Mouse (Mus musculus) erythroblast, adult 5-6 weeks (primary cell): Measurements from ENCODE around the gene Bivm. TPM values are rescaled to one million over a fixed set of nuclear protein-coding genes. Genes with fewer than 3 reads are reported as not detected.
A peak's percentile ranks its signal among the peaks of the same experiment; 100 is the strongest.

Experiments
- ATAC-seq: replicated peaks from 2 replicates; pipeline ENCODE4 v1.8.0; 2016; ENCODE audit warnings: moderate number of reproducible peaks, mild to moderate bottlenecking, moderate TSS enrichment, inconsistent platforms; ENCODE audit not compliant: poor library complexity, low FRiP score, severe bottlenecking
- total RNA-seq, 2 experiments: library from RNA; stranded (forward) in 1 of 2; stranded (reverse) in 1 of 2; fragments of 150-400 nt in 1 of 2; fragments of 200-764, 138-1000 nt in 1 of 2; gene quantifications; 2 replicates each; pipeline versions ENCODE4 v1.2.3 to v1.2.4; 2015 to 2017; ENCODE audit warnings: low replicate concordance in 2 of 2

Gene Bivm
- total RNA-seq (2015; ENCODE audit: low replicate concordance) (3.1 and 4.0 TPM in 2 replicates), total RNA-seq (2017; ENCODE audit: low replicate concordance) (0.56 and 0.94 TPM in 2 replicates)

- peak; percentile 83 for ATAC-seq
Observed at GRCm38 (mm10) chr1:44118239-44119054, at the start of gene Bivm, which contains the start of gene Kdelc1. Bivm (plus strand) TSS chr1:44118957. Kdelc1 (minus strand) TSS chr1:44118808.

- peak; percentile 59 for ATAC-seq
Observed at GRCm38 (mm10) chr1:44101448-44102225, 17.1 kb upstream of the Bivm start.

DNA sequence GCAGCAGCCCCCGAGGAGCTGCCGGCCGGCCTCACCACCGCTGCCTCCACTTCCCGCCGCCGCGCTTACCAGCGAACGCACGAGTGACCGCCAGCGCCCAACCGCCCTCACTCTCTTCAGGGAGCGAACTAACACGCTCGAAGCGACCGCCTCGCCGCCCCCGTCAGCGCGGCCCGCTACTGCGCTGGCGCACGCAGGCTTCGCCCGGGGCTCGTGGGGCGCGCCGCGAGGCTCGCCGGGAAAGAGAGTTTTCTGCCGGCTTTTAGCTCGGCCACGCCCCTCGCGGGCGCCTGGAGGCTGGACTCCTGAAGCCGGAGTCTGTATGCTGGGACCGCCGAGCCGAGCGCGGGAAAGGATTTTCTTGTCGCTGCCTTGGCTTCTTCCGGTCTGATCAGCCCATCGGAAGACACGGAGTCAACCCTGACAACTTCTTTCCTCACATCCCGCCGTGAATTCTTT is 16.5 kb upstream of the Bivm start, which contains the start of gene Tex30:
Gene Tex30 (minus strand): TSS at position 183 of the 459 bp plus-strand sequence.
- ATAC-seq, result peak; percentile 97

GRCm38 (mm10) chr1:44102939-44103338 is 15.8 kb upstream of the Bivm start:
- ATAC-seq, result no peak

GRCm38 (mm10) chr1:44117571-44117970 is 1.2 kb upstream of the Bivm start:
- ATAC-seq, result no peak

- ATAC-seq, result peak; percentile 55; the same call in 1 of the 2 replicates
Observed at GRCm38 (mm10) chr1:44119201-44120073, 680 bp downstream of the Bivm start.

DNA sequence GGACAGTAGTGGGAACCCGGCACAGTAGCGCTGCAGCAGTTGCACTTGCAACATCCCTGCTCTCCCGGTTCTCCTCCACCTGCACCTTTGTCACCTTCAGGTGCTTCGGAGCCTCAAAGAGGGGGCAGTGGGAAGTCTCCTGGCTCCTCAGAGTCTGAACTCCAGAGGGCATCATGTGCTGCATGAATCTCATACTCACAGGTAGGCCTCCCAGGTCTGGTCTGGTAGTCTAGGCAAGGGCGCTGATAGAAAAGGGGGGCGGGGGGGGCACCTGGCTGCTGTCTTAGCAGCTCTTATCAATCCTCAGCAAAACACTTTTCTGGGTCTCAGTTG is 1.3 kb downstream of the Bivm start:
- no peak for ATAC-seq

DNA sequence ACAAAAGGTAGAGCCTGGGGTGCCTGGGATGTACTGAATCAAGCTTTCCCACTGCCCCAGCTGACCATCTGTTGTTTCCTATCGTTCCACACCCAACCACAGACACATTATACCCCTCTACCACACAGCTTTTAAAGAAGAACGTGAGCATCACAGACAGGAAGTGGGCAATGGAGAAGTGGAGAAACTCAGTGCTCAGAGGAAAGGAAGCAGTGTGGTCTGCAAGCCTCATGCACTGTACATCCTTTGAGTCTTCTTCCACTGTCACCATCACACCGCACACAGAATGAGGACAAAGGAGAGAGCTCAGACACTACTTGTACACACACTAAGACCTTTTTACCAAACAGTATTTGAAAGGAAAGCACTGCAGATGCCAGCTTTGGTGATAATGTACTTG is 3.5 kb downstream of the Bivm start:
- no peak for ATAC-seq

GRCm38 (mm10) chr1:44125590-44125989 is 6.8 kb downstream of the Bivm start:
- no peak for ATAC-seq

GRCm38 (mm10) chr1:44129929-44130581 is 11.3 kb downstream of the Bivm start:
- no peak for ATAC-seq

DNA sequence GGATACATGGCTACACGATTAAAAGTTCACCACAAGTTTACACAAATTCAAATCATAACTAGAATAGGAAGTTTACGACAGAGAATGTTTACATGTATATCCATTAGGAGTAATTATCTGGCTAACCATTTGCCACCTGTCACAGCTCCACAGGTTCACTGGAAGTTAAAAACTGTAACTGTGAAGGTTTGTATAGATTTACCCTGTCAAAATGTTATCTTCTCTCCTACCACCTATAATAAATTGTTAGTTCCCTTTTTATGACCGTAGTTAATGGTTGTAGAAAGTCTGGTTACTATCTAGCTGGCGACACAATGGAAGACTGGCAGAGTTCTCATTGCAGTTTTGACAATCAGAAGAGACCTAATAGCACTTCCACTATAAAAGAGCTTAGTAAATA is 21.5 kb downstream of the Bivm start:
- ATAC-seq, result no peak

GRCm38 (mm10) chr1:44142747-44143146 is 24.0 kb downstream of the Bivm start:
- ATAC-seq, result no peak

GRCm38 (mm10) chr1:44147563-44148381 is 29.0 kb downstream of the Bivm start, which contains the start of gene Ercc5:
Ercc5 (plus strand) TSS chr1:44147744.
- peak; percentile 97 for ATAC-seq

DNA sequence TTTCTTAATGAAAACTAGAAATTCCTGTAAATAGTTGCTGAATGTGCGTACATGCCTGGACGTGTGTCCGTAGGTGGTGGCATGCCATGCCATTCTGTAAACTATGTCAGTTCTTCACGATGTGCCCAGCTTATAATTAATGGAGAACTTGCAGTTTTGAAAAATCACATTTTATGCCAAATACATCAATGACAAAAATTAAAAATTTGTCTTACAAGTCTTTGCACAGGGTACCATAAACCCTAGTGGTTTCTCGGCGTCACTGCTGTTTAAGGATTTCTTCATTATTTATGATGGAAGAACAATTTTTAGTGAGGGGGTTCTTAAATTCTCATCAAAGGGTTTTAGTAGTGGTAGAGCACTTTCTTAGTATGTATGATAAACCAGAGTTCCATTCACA is 29.9 kb downstream of the Bivm start:
- no peak for ATAC-seq

DNA sequence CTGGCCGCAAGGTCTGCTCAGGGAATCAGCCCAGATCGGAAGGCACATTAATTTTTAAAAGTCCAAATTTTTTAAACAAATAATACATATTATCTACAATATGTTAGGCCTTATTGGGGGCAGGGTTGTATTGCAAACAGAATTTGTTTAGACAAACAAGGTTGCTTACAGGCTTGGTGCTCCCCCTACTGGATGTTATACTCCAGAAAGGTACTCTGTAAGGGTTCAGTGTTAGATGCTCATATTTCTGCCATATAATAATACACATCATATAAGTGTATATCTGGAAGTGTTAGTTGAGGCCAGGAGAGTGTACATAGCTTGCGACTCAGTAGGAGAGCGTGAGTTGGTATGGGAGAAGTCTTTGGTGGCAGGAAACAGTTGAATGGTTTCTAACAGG is 36.5 kb downstream of the Bivm start:
- ATAC-seq, result no peak

- no peak for ATAC-seq
Observed at GRCm38 (mm10) chr1:44158317-44158716, 39.6 kb downstream of the Bivm start.

GRCm38 (mm10) chr1:44161818-44162217 is 43.1 kb downstream of the Bivm start:
- no peak for ATAC-seq

DNA sequence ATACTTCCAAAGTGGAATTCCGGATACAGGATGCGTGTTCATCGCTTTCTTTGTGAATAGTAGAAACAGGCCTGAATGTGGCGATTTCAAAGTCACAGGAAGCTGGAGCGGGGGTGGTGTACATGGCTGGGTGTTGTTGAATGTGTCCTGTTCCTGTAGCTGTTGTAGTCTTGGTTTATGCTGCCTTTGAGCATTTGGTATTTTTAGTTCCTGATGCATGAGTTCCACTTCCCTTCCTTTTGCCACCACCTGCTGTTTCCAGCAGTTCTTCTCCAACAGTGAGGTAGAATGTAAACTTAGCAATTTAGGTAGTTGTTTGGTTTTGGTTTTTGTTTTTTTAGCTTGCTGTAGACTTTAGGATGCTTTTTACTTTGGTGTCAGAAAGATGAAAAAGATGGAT is 43.6 kb downstream of the Bivm start:
- no peak for ATAC-seq
